Mouse (Mus musculus): Measurements from ENCODE around the gene Rfx7.

GRCm38 (mm10) chr9:72580216-72580615 lies 48.2 kb downstream of the Rfx7 start:
- no peak for TF ChIP-seq POLR2A (IDR thresholded peaks at IDR 0.05; ENCODE audit: low read depth, low read length)
- no peak for TF ChIP-seq CTCF (IDR thresholded peaks at IDR 0.05; ENCODE audit: extremely low read depth, insufficient read depth, insufficient read length, insufficient replicate concordance)
